ENCODE assay signal across 27 mouse cellular contexts in genomic region chrX:140375628-140376027, GRCm38 (mm10). TPM values are rescaled to one million over a fixed set of nuclear protein-coding genes. Genes with fewer than 3 reads are reported as not detected.
DNase-seq lines count a peak whose midpoint lies in the region; ATAC-seq and TF ChIP-seq lines count a peak whose summit lies in the region.
"Had no signal": no experiment of that assay in that cellular context is flagged by ENCODE, and none has a peak within 500 bp of the region (broad histone marks: within the 10 kb centered on the region; RNA-seq: fewer than 3 reads in every experiment).

No protein-coding gene starts in this region.

- H3K36me3 ChIP-seq in hindbrain, embryonic 12.5 days: no peaks in the 10 kb centered on the region
- H3K36me3 ChIP-seq in hindbrain, embryonic 16.5 days (ENCODE audit: control insufficient read depth, insufficient read depth, low read length): no peaks in the 10 kb centered on the region
- no peaks in the 10 kb centered on the region for H3K36me3 ChIP-seq in neural tube, embryonic 11.5 days (ENCODE audit: control insufficient read depth, insufficient read depth, low read length)
- H3K36me3 ChIP-seq: embryonic facial prominence, embryonic 15.5 days; heart, embryonic 15.5 days; intestine, embryonic 15.5 days; limb, embryonic 12.5 days; liver, embryonic 12.5 days had no signal

- no peak overlapping the region for H3K4me2 ChIP-seq in hindbrain, embryonic 12.5 days (replicated peaks)
- H3K4me2 ChIP-seq in hindbrain, embryonic 16.5 days (ENCODE audit: low read length): no peak overlapping the region
- no peak overlapping the region for H3K4me2 ChIP-seq in neural tube, embryonic 11.5 days (ENCODE audit: low read depth)
- H3K4me2 ChIP-seq: embryonic facial prominence, embryonic 15.5 days; heart, embryonic 15.5 days; intestine, embryonic 15.5 days; limb, embryonic 12.5 days; liver, embryonic 12.5 days; lung, embryonic 14.5 days had no signal

- H3K27me3 ChIP-seq in hindbrain, embryonic 12.5 days: peaks cover 29% of the 10 kb centered on the region
- 0 out of 2 replicates have a peak, but pooled peaks cover 2% of the 10 kb centered on the region for H3K27me3 ChIP-seq in hindbrain, embryonic 16.5 days (replicated peaks; ENCODE audit: control insufficient read depth, insufficient read depth, low read length)
- H3K27me3 ChIP-seq in neural tube, embryonic 11.5 days (ENCODE audit: control insufficient read depth, insufficient read depth, low read length): peaks cover 5% of the 10 kb centered on the region; the same call in 1 of the 2 replicates

- no peaks in the 10 kb centered on the region for H3K9me3 ChIP-seq in hindbrain, embryonic 12.5 days (replicated peaks)
- H3K9me3 ChIP-seq in hindbrain, embryonic 16.5 days (ENCODE audit: control insufficient read depth, low read length): no peaks in the 10 kb centered on the region
- H3K9me3 ChIP-seq in neural tube, embryonic 11.5 days (ENCODE audit: control insufficient read depth, low read length): no peaks in the 10 kb centered on the region
- H3K9me3 ChIP-seq: embryonic facial prominence, embryonic 15.5 days; heart, embryonic 15.5 days; intestine, embryonic 15.5 days; limb, embryonic 12.5 days; liver, embryonic 12.5 days had no signal

- intact Hi-C loops in left cerebral cortex, adult 2 months (cut with DNase I): no loop called here

- no peak overlapping the region for H3K9ac ChIP-seq in hindbrain, embryonic 12.5 days
- H3K9ac ChIP-seq in hindbrain, embryonic 16.5 days (ENCODE audit: low read depth, low read length): no peak overlapping the region
- no peak overlapping the region for H3K9ac ChIP-seq in neural tube, embryonic 11.5 days (ENCODE audit: low read length)
- H3K9ac ChIP-seq: embryonic facial prominence, embryonic 15.5 days; heart, embryonic 15.5 days; intestine, embryonic 15.5 days; limb, embryonic 12.5 days; liver, embryonic 12.5 days; lung, embryonic 14.5 days had no signal

- DNase-seq in R1 (ENCODE audit: low read depth, low spot score): peak; percentile 9
- DNase-seq in embryo, embryonic 10.5 days (ENCODE audit: low spot score): peak; percentile 36
- DNase-seq in neural tube, embryonic 11.5 days (ENCODE audit: low spot score): peak; percentile 19
- DNase-seq in cerebellum, postnatal 10 days: no peak
- DNase-seq in left cerebral cortex, adult 2 months (ENCODE audit: extremely low spot score in 1 of 2, low spot score in 2 of 2): no peak
- DNase-seq: adrenal gland, postnatal 25 days; cerebellum, adult 11-12 months; gastrocnemius, postnatal 14 days; heart, adult 18-20 months; heart, postnatal 4 days; kidney, adult 9 months; kidney, postnatal 36 days; layer of hippocampus, adult 9-11 months; lung, embryonic 14.5 days; lung, postnatal 36 days; thymus, postnatal 25 days had no signal

- peak; percentile 67 for ATAC-seq in hindbrain, embryonic 12.5 days (ENCODE audit: low FRiP score)
- ATAC-seq in hindbrain, embryonic 16.5 days: no peak
- ATAC-seq in neural tube, embryonic 11.5 days (ENCODE audit: insufficient read depth, low FRiP score, low TSS enrichment): no peak
- ATAC-seq: intestine, embryonic 15.5 days; liver, embryonic 12.5 days; Patski had no signal

- WGBS in hindbrain, embryonic 12.5 days: 37% methylated on average over 4 of the region's 4 CpGs
- 25% methylated on average over 4 of the region's 4 CpGs for WGBS in hindbrain, embryonic 16.5 days
- 25% methylated on average over 4 of the region's 4 CpGs for WGBS in neural tube, embryonic 11.5 days

- peak overlapping the region; percentile 40; the same call in 1 of the 2 replicates for H3K27ac ChIP-seq in hindbrain, embryonic 12.5 days
- no peak overlapping the region for H3K27ac ChIP-seq in hindbrain, embryonic 16.5 days (ENCODE audit: low read depth, low read length)
- H3K27ac ChIP-seq in neural tube, embryonic 11.5 days (ENCODE audit: low read depth, low read length): no peak overlapping the region
- H3K27ac ChIP-seq in left cerebral cortex, adult 2 months: no peak overlapping the region
- H3K27ac ChIP-seq: embryonic facial prominence, embryonic 15.5 days; heart, embryonic 15.5 days; intestine, embryonic 15.5 days; limb, embryonic 12.5 days; liver, embryonic 12.5 days had no signal

- no peak overlapping the region for H3K4me3 ChIP-seq in hindbrain, embryonic 12.5 days
- no peak overlapping the region for H3K4me3 ChIP-seq in hindbrain, embryonic 16.5 days (ENCODE audit: low read length)
- no peak overlapping the region for H3K4me3 ChIP-seq in neural tube, embryonic 11.5 days (ENCODE audit: low read depth, low read length)
- H3K4me3 ChIP-seq in left cerebral cortex, adult 2 months: no peak overlapping the region
- H3K4me3 ChIP-seq: embryonic facial prominence, embryonic 15.5 days; heart, embryonic 15.5 days; intestine, embryonic 15.5 days; limb, embryonic 12.5 days; liver, embryonic 12.5 days; myocyte had no signal

- 0 out of 2 replicates have a peak, but pooled peaks cover 3% of the 10 kb centered on the region for H3K4me1 ChIP-seq in hindbrain, embryonic 12.5 days
- H3K4me1 ChIP-seq in hindbrain, embryonic 16.5 days (ENCODE audit: control insufficient read depth, insufficient read depth, low read depth, low read length): no peaks in the 10 kb centered on the region
- no peaks in the 10 kb centered on the region for H3K4me1 ChIP-seq in neural tube, embryonic 11.5 days (ENCODE audit: control insufficient read depth, insufficient read depth, low read length)
- H3K4me1 ChIP-seq: embryonic facial prominence, embryonic 15.5 days; heart, embryonic 15.5 days; intestine, embryonic 15.5 days; limb, embryonic 12.5 days; liver, embryonic 12.5 days had no signal

- TF ChIP-seq CTCF in left cerebral cortex, adult 2 months (IDR thresholded peaks at IDR 0.05): no peak

RNA-seq across cellular contexts. Expression of gene Frmpd3, which starts 33.6 kb away (rescaled TPM):
- polyA plus RNA-seq in hindbrain, embryonic 12.5 days (2016; fragmentation: Nextera tagmentation; extraction: Ambion mirVana): 2.1 and 2.7 TPM in 2 replicates
- polyA plus RNA-seq in hindbrain, embryonic 16.5 days (2015; fragmentation: Nextera tagmentation; extraction: Ambion mirVana): 3.1 and 4.2 TPM in 2 replicates
- polyA plus RNA-seq in neural tube, embryonic 11.5 days (2014; fragmentation: Nextera tagmentation; extraction: Ambion mirVana): 1.3 and 2.7 TPM in 2 replicates
- 10 to 100 TPM; 25.6 to 28.6 TPM for total RNA-seq in left cerebral cortex, adult 2 months (2021)
- total RNA-seq: adrenal gland, postnatal 25 days; heart, adult 18-20 months; heart, postnatal 4 days; megakaryocyte-erythroid progenitor cell, adult 5-6 weeks had no signal
- polyA plus RNA-seq: C2C12; intestine, embryonic 15.5 days; liver, embryonic 12.5 days; myocyte had no signal

Comparison
In these comparisons a context has a peak if more than half of its experiments do, and no peak if none do; other contexts are left out.
1. DNase-seq: peak in R1 (single experiment), embryo, embryonic 10.5 days (single experiment) and neural tube, embryonic 11.5 days (single experiment); none in cerebellum, postnatal 10 days (0 of 2) and left cerebral cortex, adult 2 months (0 of 2).